Mouse (Mus musculus) liver, embryonic 14.5 days (tissue): ENCODE measurements at regions not wholly inside any gene's neighbourhood (a gene's known extent, or its start where the extent isn't known, plus 50 kb on each side); places are given as distances from the start of the nearest gene placed in this dataset.

Experiments used
- CTCF ChIP-seq: IDR thresholded peaks from 2 replicates; pipeline ENCODE4 v1.5.1; 2016; ENCODE audit warnings: antibody characterized with exemption, low read depth, control low read depth
- EP300 ChIP-seq: IDR thresholded peaks from 2 replicates; pipeline ENCODE4 v1.6.1; 2016; ENCODE audit warnings: antibody characterized with exemption, low read depth

DNA sequence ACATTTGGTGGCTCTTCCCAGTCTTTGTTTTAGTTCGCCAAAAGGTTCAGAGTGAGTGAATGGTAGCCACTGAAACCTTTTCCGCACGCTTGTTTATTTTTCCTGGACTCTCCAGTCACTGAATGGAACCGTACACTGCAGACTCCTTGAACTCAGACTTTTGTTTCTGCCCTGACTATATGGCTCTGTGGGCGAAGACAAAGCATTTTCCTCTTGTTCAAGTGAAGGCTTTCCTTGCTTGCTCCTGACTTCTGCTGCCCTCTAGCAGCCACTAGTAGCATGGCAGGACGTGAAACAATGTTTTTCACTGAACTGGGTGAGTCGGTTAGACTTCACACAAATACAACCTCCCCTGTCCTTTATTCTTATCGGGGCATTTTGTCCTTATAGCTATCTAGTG lies 113.9 kb downstream of the Ndufa4 start:
- TF ChIP-seq EP300 = no peak
- peak; percentile 80 for TF ChIP-seq CTCF
